Mouse (Mus musculus): ENCODE results near the gene Fam207a. TPM values are rescaled to one million over a fixed set of nuclear protein-coding genes. Genes with fewer than 3 reads are reported as not detected.

The Fam207a gene
- total and polyA plus RNA-seq, 3 experiments, result 70.6 to 74.0 TPM; not detected in 1

DNA sequence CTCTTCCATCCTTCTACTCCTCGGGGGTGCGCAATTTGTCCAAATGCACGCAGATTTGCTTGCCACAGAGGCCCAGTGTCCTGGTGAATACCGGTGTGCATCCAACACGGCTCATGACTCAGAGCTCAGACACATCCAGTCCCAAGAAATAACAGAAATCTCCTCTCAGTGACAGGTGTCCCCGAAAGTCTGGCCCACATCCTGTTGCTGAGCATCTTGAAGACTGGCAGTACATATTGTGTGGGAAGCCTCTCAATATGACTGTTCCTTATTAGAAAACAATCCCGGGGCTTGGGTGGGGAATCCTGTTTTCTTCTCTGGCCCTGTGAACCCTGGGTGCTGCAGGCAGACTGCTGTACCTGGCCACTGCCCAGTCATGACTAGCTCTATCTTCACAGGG is 41.0 kb upstream of the Fam207a start:
- Histone ChIP-seq H3K4me1 (ENCODE audit: control insufficient read depth in 1 of 2, insufficient read depth in 2 of 2, low read length in 2 of 2) (peaks cover 7 to 21% of the 10 kb centered on the region in 2 experiments), H3K36me3 (ENCODE audit: control insufficient read depth in 1 of 2, insufficient read depth in 2 of 2, low read length in 2 of 2) (peaks cover 1 to 9% of the 10 kb centered on the region in 2 experiments), H3K9me3 (replicated peaks; ENCODE audit: insufficient read depth, low read length) (no peaks in the 10 kb centered on the region), H3K79me2 (ENCODE audit: control insufficient read depth, insufficient read depth, low read length, poor library complexity) (no peaks in the 10 kb centered on the region), H3K27ac (ENCODE audit: control insufficient read depth, low read depth, low read length) (no peak overlapping the region), H3K9ac (ENCODE audit: control insufficient read depth, low read depth, low read length, poor library complexity, severe bottlenecking) (no peak overlapping the region), H3K4me3 (ENCODE audit: control insufficient read depth in 1 of 2, insufficient read depth in 1 of 2, low read depth in 2 of 2, low read length in 2 of 2) (no peak overlapping the region), H3K27me3 (ENCODE audit: control insufficient read depth in 1 of 2, insufficient read depth in 2 of 2, low read length in 2 of 2) (no peaks in the 10 kb centered on the region)
- no peak for TF ChIP-seq MXI1 (IDR thresholded peaks at IDR 0.05; ENCODE audit: low read depth, low read length)
- TF ChIP-seq ELF1 (IDR thresholded peaks at IDR 0.05; ENCODE audit: low read depth, low read length), result no peak
- TF ChIP-seq SIN3A (IDR thresholded peaks at IDR 0.05; ENCODE audit: low read length), result no peak
- no peak for DNase-seq (ENCODE audit: low read depth, low spot score)

GRCm38 (mm10) chr10:77554918-77555317 is 39.3 kb upstream of the Fam207a start:
- TF ChIP-seq USF1 (IDR thresholded peaks at IDR 0.05; ENCODE audit: low read depth, low read length) (no peak), CTCF (IDR thresholded peaks at IDR 0.05 in 2 of 3, conservative IDR thresholded peaks at IDR 0.05 in 1 of 3; ENCODE audit: control insufficient read depth in 1 of 3, insufficient read depth in 1 of 3, low read depth in 2 of 3, low read length in 3 of 3, poor library complexity in 1 of 3, severe bottlenecking in 1 of 3) (no peak), CHD1 (IDR thresholded peaks at IDR 0.05; ENCODE audit: low read depth, low read length) (no peak), MXI1 (IDR thresholded peaks at IDR 0.05; ENCODE audit: low read depth, low read length) (no peak), MEF2A (IDR thresholded peaks at IDR 0.05; ENCODE audit: extremely low read depth, insufficient replicate concordance, low read depth, low read length, poor library complexity, severe bottlenecking) (no peak), POLR2A (IDR thresholded peaks at IDR 0.05; ENCODE audit: control insufficient read depth in 1 of 2, insufficient read depth in 1 of 2, low read depth in 1 of 2, low read length in 2 of 2, poor library complexity in 1 of 2) (no peak), ZMIZ1 (IDR thresholded peaks at IDR 0.05; ENCODE audit: low read depth, low read length) (no peak), JUND (IDR thresholded peaks at IDR 0.05; ENCODE audit: low read depth, low read length) (no peak), POLR2AphosphoS2 (IDR thresholded peaks at IDR 0.05; ENCODE audit: low read length) (no peak), MYC (IDR thresholded peaks at IDR 0.05; ENCODE audit: low read depth, low read length) (no peak), MAFK (IDR thresholded peaks at IDR 0.05; ENCODE audit: borderline replicate concordance, low read depth, low read length) (no peak), MYB (IDR thresholded peaks at IDR 0.05; ENCODE audit: low read depth, low read length) (no peak), ZKSCAN1 (IDR thresholded peaks at IDR 0.05; ENCODE audit: low read depth, low read length) (no peak), EP300 (IDR thresholded peaks at IDR 0.05; ENCODE audit: low read depth in 1 of 2, low read length in 2 of 2) (no peak), USF2 (IDR thresholded peaks at IDR 0.05; ENCODE audit: borderline replicate concordance in 1 of 2, insufficient read depth in 1 of 2, low read depth in 1 of 2, low read length in 2 of 2) (no peak), NELFE (IDR thresholded peaks at IDR 0.05; ENCODE audit: low read depth, low read length) (no peak), ZC3H11A (IDR thresholded peaks at IDR 0.05; ENCODE audit: low read depth, low read length) (no peak), UBTF (IDR thresholded peaks at IDR 0.05; ENCODE audit: borderline replicate concordance, insufficient read depth, low read depth, low read length) (no peak), MAZ (IDR thresholded peaks at IDR 0.05; ENCODE audit: low read depth, low read length) (no peak)
- H3K79me2 ChIP-seq (ENCODE audit: control insufficient read depth, insufficient read depth, low read length, poor library complexity), result no peaks in the 10 kb centered on the region
- H3K36me3 ChIP-seq (ENCODE audit: control insufficient read depth in 1 of 2, insufficient read depth in 2 of 2, low read length in 2 of 2), result peaks cover 2 to 4% of the 10 kb centered on the region in 2 experiments
- DNase-seq (ENCODE audit: low read depth, low spot score), result no peak
- no peaks in the 10 kb centered on the region for H3K9me3 ChIP-seq (replicated peaks; ENCODE audit: insufficient read depth, low read length)
- no peak overlapping the region for H3K9ac ChIP-seq (ENCODE audit: control insufficient read depth, low read depth, low read length, poor library complexity, severe bottlenecking)
- H3K27me3 ChIP-seq (ENCODE audit: control insufficient read depth in 1 of 2, insufficient read depth in 2 of 2, low read length in 2 of 2), result no peaks in the 10 kb centered on the region
- H3K27ac ChIP-seq (ENCODE audit: control insufficient read depth, low read depth, low read length), result no peak overlapping the region
- peaks cover 2 to 9% of the 10 kb centered on the region in 2 experiments; a peak in 2 of 4 replicates for H3K4me1 ChIP-seq (ENCODE audit: control insufficient read depth in 1 of 2, insufficient read depth in 2 of 2, low read length in 2 of 2)
- H3K4me3 ChIP-seq (ENCODE audit: control insufficient read depth in 1 of 2, insufficient read depth in 1 of 2, low read depth in 2 of 2, low read length in 2 of 2), result no peak overlapping the region

Data from MEL (cell line).